Mouse (Mus musculus) leukemia stem cell, adult 10-12 weeks (primary cell): Measurements from ENCODE around the gene Kdf1. TPM values are rescaled to one million over a fixed set of nuclear protein-coding genes. Genes with fewer than 3 reads are reported as not detected.

Experiments used
- polyA plus RNA-seq: library from polyadenylated mRNA; stranded (reverse); fragments of >175 nt; gene quantifications from 2 replicates; pipeline ENCODE4 v1.2.3, GENCODE M21; 2012; ENCODE audit warnings: low replicate concordance

Gene Kdf1
- polyA plus RNA-seq = 0.30 and 1.2 TPM in 2 replicates

GRCm38 (mm10) chr4:133518601-133519368 lies at the start of gene Kdf1:
Gene Kdf1, plus strand, starts transcription at chr4:133518963.

GRCm38 (mm10) chr4:133479458-133480184 lies 39.1 kb upstream of the Kdf1 start, which contains the start of gene Tent5b:
Gene Tent5b, plus strand, starts transcription at chr4:133480132.

GRCm38 (mm10) chr4:133498160-133498724 lies 20.5 kb upstream of the Kdf1 start, which contains the start of gene Trnp1:
Gene Trnp1, minus strand, starts transcription at chr4:133498550.

GRCm38 (mm10) chr4:133545272-133546231 lies 26.8 kb downstream of the Kdf1 start, which contains the start of gene Nudc:
Gene Nudc, minus strand, starts transcription at chr4:133545996.

GRCm38 (mm10) chr4:133552768-133553447 lies 34.1 kb downstream of the Kdf1 start, which contains the start of gene Nr0b2:
Gene Nr0b2, plus strand, starts transcription at chr4:133553376.

GRCm38 (mm10) chr4:133574070-133574842 lies 55.5 kb downstream of the Kdf1 start, which contains the start of gene Gpatch3:
Gene Gpatch3, plus strand, starts transcription at chr4:133574745.

Other genes with a start within 250 kb of the Kdf1 start
- gene Tmem222, start 241.2 kb upstream of the Kdf1 start, polyA plus RNA-seq = 12.9 and 30.5 TPM in 2 replicates
- gene Wdtc1, start 165.5 kb upstream of the Kdf1 start, polyA plus RNA-seq = 117 and 160 TPM in 2 replicates
- gene Slc9a1, start 149.3 kb upstream of the Kdf1 start, polyA plus RNA-seq = 70.0 and 77.3 TPM in 2 replicates
- 0.13 and 0.15 TPM in 2 replicates for gene Tent5b, start 38.8 kb upstream of the Kdf1 start, polyA plus RNA-seq
- 0.28 and 0.34 TPM in 2 replicates for gene Trnp1, start 20.4 kb upstream of the Kdf1 start, polyA plus RNA-seq
- gene Nudc, start 27.0 kb downstream of the Kdf1 start, polyA plus RNA-seq = 165 and 264 TPM in 2 replicates
- gene Nr0b2, start 34.4 kb downstream of the Kdf1 start, polyA plus RNA-seq = 0.52 and 0.95 TPM in 2 replicates
- 9.5 and 9.9 TPM in 2 replicates for gene Gpatch3, start 55.8 kb downstream of the Kdf1 start, polyA plus RNA-seq
- 41.9 and 70.4 TPM in 2 replicates for gene Gpn2, start 65.4 kb downstream of the Kdf1 start, polyA plus RNA-seq
- 7.2 and 9.9 TPM in 2 replicates for gene Sfn, start 83.2 kb downstream of the Kdf1 start, polyA plus RNA-seq
- 85.1 and 90.5 TPM in 2 replicates for gene Zdhhc18, start 131.2 kb downstream of the Kdf1 start, polyA plus RNA-seq
- gene Pigv, start 153.7 kb downstream of the Kdf1 start, polyA plus RNA-seq = 14.1 and 14.3 TPM in 2 replicates
- 95.3 and 252 TPM in 2 replicates for gene Arid1a, start 237.8 kb downstream of the Kdf1 start, polyA plus RNA-seq